Mouse (Mus musculus) central nervous system, embryonic 14 days (tissue): ENCODE data around the gene Rela. TPM values are rescaled to one million over a fixed set of nuclear protein-coding genes. Genes with fewer than 3 reads are reported as not detected.

Source experiments
- polyA plus RNA-seq: library from polyadenylated mRNA; depleted of rRNA; stranded (reverse); fragments of >200 nt; gene quantifications from 2 replicates; pipeline ENCODE4 v1.2.3, GENCODE M21; 2012; rRNA removed

The Rela gene
- 38.6 and 41.9 TPM in 2 replicates for polyA plus RNA-seq

GRCm38 (mm10) chr19:5637069-5638047 lies at the start of gene Rela:
TSS of gene Rela (plus strand) at chr19:5637483.

GRCm38 (mm10) chr19:5601752-5602541 lies 35.3 kb upstream of the Rela start, which contains the start of gene Rnaseh2c:
TSS of gene Rnaseh2c (plus strand) at chr19:5601873.

GRCm38 (mm10) chr19:5609547-5610404 lies 27.5 kb upstream of the Rela start, which contains the start of gene Kat5:
TSS of gene Kat5 (minus strand) at chr19:5610237.

GRCm38 (mm10) chr19:5662981-5663913 lies 26.0 kb downstream of the Rela start, which contains the start of gene Sipa1:
TSS of gene Sipa1 (minus strand) at chr19:5663707.

GRCm38 (mm10) chr19:5688200-5689087 lies 51.2 kb downstream of the Rela start, which contains the start of the genes Map3k11 and Pcnx3:
TSS of gene Map3k11 (plus strand) at chr19:5688742.
TSS of gene Pcnx3 (minus strand) at chr19:5688908.

Other genes starting within 250 kb of the Rela start
- 89.8 and 93.4 TPM in 2 replicates for gene Sart1, start 248.8 kb upstream of the Rela start, polyA plus RNA-seq
- 0.05 TPM in 1 of 2 replicates, not detected in the other for gene Tsga10ip, start 235.0 kb upstream of the Rela start, polyA plus RNA-seq
- 304 and 309 TPM in 2 replicates for gene Drap1, start 212.5 kb upstream of the Rela start, polyA plus RNA-seq
- gene AI837181, start 212.3 kb upstream of the Rela start, polyA plus RNA-seq, result 76.5 and 85.9 TPM in 2 replicates
- 0.05 TPM in 1 of 2 replicates, not detected in the other for gene Fosl1, start 189.9 kb upstream of the Rela start, polyA plus RNA-seq
- gene Ccdc85b, start 179.6 kb upstream of the Rela start, polyA plus RNA-seq, result 10.6 and 11.6 TPM in 2 replicates
- 216 and 221 TPM in 2 replicates for gene Fibp, start 176.9 kb upstream of the Rela start, polyA plus RNA-seq
- 2.6 and 2.7 TPM in 2 replicates for gene Ctsw, start 169.0 kb upstream of the Rela start, polyA plus RNA-seq
- gene Efemp2, start 163.5 kb upstream of the Rela start, polyA plus RNA-seq, result 50.0 and 85.2 TPM in 2 replicates
- gene Mus81, start 149.1 kb upstream of the Rela start, polyA plus RNA-seq, result 57.1 and 64.2 TPM in 2 replicates
- 1,583 and 1,664 TPM in 2 replicates for gene Cfl1, start 147.0 kb upstream of the Rela start, polyA plus RNA-seq
- gene 1700020D05Rik, start 133.7 kb upstream of the Rela start, polyA plus RNA-seq, result 3.8 and 4.0 TPM in 2 replicates
- 103 and 108 TPM in 2 replicates for gene Snx32, start 126.9 kb upstream of the Rela start, polyA plus RNA-seq
- gene Ovol1, start 76.8 kb upstream of the Rela start, polyA plus RNA-seq, result 0.05 and 0.56 TPM in 2 replicates
- gene Ap5b1, start 69.5 kb upstream of the Rela start, polyA plus RNA-seq, result 2.4 and 2.5 TPM in 2 replicates
- 90.9 and 107 TPM in 2 replicates for gene Rnaseh2c, start 35.6 kb upstream of the Rela start, polyA plus RNA-seq
- 155 and 159 TPM in 2 replicates for gene Kat5, start 27.2 kb upstream of the Rela start, polyA plus RNA-seq
- 25.8 and 34.4 TPM in 2 replicates for gene Sipa1, start 26.2 kb downstream of the Rela start, polyA plus RNA-seq
- gene Map3k11, start 51.3 kb downstream of the Rela start, polyA plus RNA-seq, result 20.8 and 24.0 TPM in 2 replicates
- gene Pcnx3, start 51.4 kb downstream of the Rela start, polyA plus RNA-seq, result 80.3 and 94.9 TPM in 2 replicates
- gene Kcnk7, start 66.9 kb downstream of the Rela start, polyA plus RNA-seq, result 0.05 and 0.21 TPM in 2 replicates
- 25.1 and 28.3 TPM in 2 replicates for gene Ehbp1l1, start 88.8 kb downstream of the Rela start, polyA plus RNA-seq
- 241 and 283 TPM in 2 replicates for gene Fam89b, start 92.2 kb downstream of the Rela start, polyA plus RNA-seq
- 64.1 and 102 TPM in 2 replicates for gene Ltbp3, start 103.4 kb downstream of the Rela start, polyA plus RNA-seq
- 121 and 140 TPM in 2 replicates for gene Scyl1, start 133.9 kb downstream of the Rela start, polyA plus RNA-seq
- gene Frmd8, start 237.8 kb downstream of the Rela start, polyA plus RNA-seq, result 16.1 and 16.6 TPM in 2 replicates
- gene Slc25a45, start 240.3 kb downstream of the Rela start, polyA plus RNA-seq, result 3.5 and 4.1 TPM in 2 replicates